Mouse (Mus musculus) ES-Bruce4 (cell line): ENCODE measurements around the gene Myo1d.

ENCODE experiments used
- CTCF ChIP-seq: IDR thresholded peaks from one replicate; pipeline ENCODE4 v1.8.1; 2011; ENCODE audit warnings: low read depth, low read length
- EP300 ChIP-seq: IDR thresholded peaks from 2 replicates; pipeline ENCODE4 v1.6.1; 2011; ENCODE audit warnings: low read depth, low read length; ENCODE audit not compliant: insufficient read depth
- POLR2A ChIP-seq: IDR thresholded peaks from one replicate; pipeline ENCODE4 v1.8.1; 2011; ENCODE audit warnings: low read length; ENCODE audit not compliant: insufficient read depth

DNA sequence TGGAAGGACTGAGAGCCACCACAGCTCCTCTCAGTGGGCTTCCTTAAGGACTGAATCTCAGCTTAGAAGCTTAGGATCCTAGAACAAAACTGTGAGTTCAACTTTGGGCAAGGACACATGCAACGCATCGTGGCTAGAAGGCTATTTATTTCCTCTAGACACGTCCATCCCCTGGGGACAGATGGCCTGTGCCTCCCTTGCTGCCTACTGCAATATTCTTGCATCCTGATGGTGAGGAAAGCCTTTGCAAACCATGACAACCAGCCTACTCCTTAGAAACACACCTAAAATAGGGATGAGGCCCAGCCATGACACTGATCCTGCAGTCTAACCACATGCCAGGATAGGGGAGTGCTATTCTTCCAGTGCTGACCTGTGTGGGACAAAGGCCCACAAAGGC is 274.2 kb downstream of the Myo1d start:
- TF ChIP-seq CTCF (no peak), EP300 (no peak), POLR2A (no peak)
